ENCODE assay signal across 9 mouse cellular contexts in the genomic region with DNA sequence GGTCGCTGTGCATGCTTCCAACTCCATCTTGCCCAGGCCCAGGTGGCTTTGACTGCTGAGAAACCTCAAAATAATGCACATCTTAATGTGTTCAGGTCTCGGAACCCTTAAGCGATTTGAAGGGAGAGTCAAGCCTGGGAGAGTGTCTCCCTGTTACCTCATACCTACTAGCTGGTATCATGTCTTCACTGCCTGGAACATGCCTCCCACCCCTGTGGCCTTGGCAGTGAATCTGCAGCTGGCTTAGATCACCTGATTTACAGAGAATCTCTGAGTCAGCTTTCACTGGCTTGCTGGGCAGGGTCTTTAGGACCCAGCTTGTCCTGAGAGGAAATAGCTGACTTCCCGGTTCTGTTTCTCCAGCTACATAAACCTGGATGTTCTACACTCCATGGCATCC.
"Had no signal": no experiment of that assay in that cellular context is flagged by ENCODE, and none has a peak within 500 bp of the region (broad histone marks: within the 10 kb centered on the region; RNA-seq: fewer than 3 reads in every experiment).

No protein-coding gene starts in this region.

- DNase-seq: kidney, postnatal 14 days; kidney, postnatal 4 days; left cerebral cortex, postnatal 4 days; liver, postnatal 0 days; lung, embryonic 14.5 days; retina, postnatal 1 day; right cerebral cortex, postnatal 25 days; spleen, adult 18-20 months; thymus, postnatal 25 days had no signal
